Mouse (Mus musculus) MEL (cell line): ENCODE data around the gene Aes. TPM values are rescaled to one million over a fixed set of nuclear protein-coding genes. Genes with fewer than 3 reads are reported as not detected.

Experiments used
- DNase-seq: peaks from one replicate; pipeline ENCODE4 v3.0.0; 2011; ENCODE audit warnings: low read depth, low spot score
- H3K27ac ChIP-seq: 2 replicates; pipeline ENCODE4 v1.5.1; 2012; ENCODE audit warnings: low read depth, mild to moderate bottlenecking, control low read depth, low read length, moderate library complexity; ENCODE audit not compliant: control insufficient read depth
- H3K27me3 ChIP-seq, 2 experiments: fragments of 150-350 bp in 1 of 2; sonication (generic) in 1 of 2; 2 replicates each; pipeline ENCODE4 v1.6.1; 2012; ENCODE audit warnings: low read length in 2 of 2, mild to moderate bottlenecking in 2 of 2, improper control_type of control experiment in 1 of 2, moderate library complexity in 1 of 2; ENCODE audit not compliant: insufficient read depth in 2 of 2, control insufficient read depth in 1 of 2
- H3K36me3 ChIP-seq, 2 experiments: 2 replicates each; pipeline ENCODE4 v1.6.1; 2012 to 2014; ENCODE audit warnings: low read length in 2 of 2, improper control_type of control experiment in 1 of 2, inconsistent platforms in 1 of 2, mild to moderate bottlenecking in 1 of 2; ENCODE audit not compliant: insufficient read depth in 2 of 2, control insufficient read depth in 1 of 2
- H3K4me1 ChIP-seq, 2 experiments: fragments of 150-350 bp in 1 of 2; sonication (generic) in 1 of 2; 2 replicates each; pipeline ENCODE4 v1.6.1; 2012; ENCODE audit warnings: low read length in 2 of 2, improper control_type of control experiment in 1 of 2, mild to moderate bottlenecking in 1 of 2; ENCODE audit not compliant: insufficient read depth in 2 of 2, control insufficient read depth in 1 of 2
- H3K4me3 ChIP-seq, 2 experiments: fragments of 150-350 bp in 1 of 2; sonication (generic) in 1 of 2; 2 replicates each; pipeline ENCODE4 v1.5.1; 2012; ENCODE audit warnings: low read depth in 2 of 2, low read length in 2 of 2, mild to moderate bottlenecking in 2 of 2, moderate library complexity in 2 of 2, control low read depth in 1 of 2, improper control_type of control experiment in 1 of 2; ENCODE audit not compliant: control insufficient read depth in 1 of 2, insufficient read depth in 1 of 2
- H3K79me2 ChIP-seq: 2 replicates; pipeline ENCODE4 v1.6.1; 2012; ENCODE audit warnings: mild to moderate bottlenecking, low read length, moderate library complexity; ENCODE audit not compliant: control insufficient read depth, poor library complexity, insufficient read depth
- H3K9ac ChIP-seq: 2 replicates; pipeline ENCODE4 v1.6.1; 2012; ENCODE audit warnings: low read depth, mild to moderate bottlenecking, control low read depth, low read length, moderate library complexity; ENCODE audit not compliant: control insufficient read depth, poor library complexity, severe bottlenecking
- H3K9me3 ChIP-seq: fragments of 150-350 bp; sonication (generic); replicated peaks from 2 replicates; pipeline ENCODE4 v1.6.1; 2012; ENCODE audit warnings: mild to moderate bottlenecking, low read length, improper control_type of control experiment, moderate library complexity; ENCODE audit not compliant: insufficient read depth
- CTCF ChIP-seq, 3 experiments: IDR thresholded peaks in 2 of 3; conservative IDR thresholded peaks in 1 of 3; 2 replicates each; pipeline ENCODE4 v1.5.1; 2011 to 2012; ENCODE audit warnings: low read length in 3 of 3, low read depth in 2 of 3, mild to moderate bottlenecking in 2 of 3, improper control_type of control experiment in 1 of 3, inconsistent platforms in 1 of 3, mixed read lengths in 1 of 3, moderate library complexity in 1 of 3; ENCODE audit not compliant: control insufficient read depth in 1 of 3, insufficient read depth in 1 of 3, poor library complexity in 1 of 3, severe bottlenecking in 1 of 3
- E2F4 ChIP-seq: IDR thresholded peaks from 2 replicates; pipeline ENCODE4 v1.6.1; 2011; ENCODE audit warnings: low read depth, low read length, improper control_type of control experiment, borderline replicate concordance
- ETS1 ChIP-seq: IDR thresholded peaks from 2 replicates; pipeline ENCODE4 v1.6.1; 2012; ENCODE audit warnings: low read depth, mild to moderate bottlenecking, inconsistent platforms, low read length, improper control_type of control experiment, moderate library complexity
- GABPA ChIP-seq: IDR thresholded peaks from 2 replicates; pipeline ENCODE4 v1.6.1; 2012; ENCODE audit warnings: low read depth, mild to moderate bottlenecking, inconsistent platforms, low read length, improper control_type of control experiment, moderate library complexity
- GATA1 ChIP-seq: IDR thresholded peaks from 2 replicates; pipeline ENCODE4 v1.6.1; 2011; ENCODE audit warnings: low read depth, low read length, improper control_type of control experiment
- HCFC1 ChIP-seq: IDR thresholded peaks from 2 replicates; pipeline ENCODE4 v1.6.1; 2012; ENCODE audit warnings: low read depth, mild to moderate bottlenecking, inconsistent platforms, low read length, improper control_type of control experiment, moderate library complexity
- JUND ChIP-seq: IDR thresholded peaks from 2 replicates; pipeline ENCODE4 v1.6.1; 2011; ENCODE audit warnings: low read depth, mild to moderate bottlenecking, improper control_type of control experiment, low read length
- KAT2A ChIP-seq: conservative IDR thresholded peaks from 2 replicates; pipeline ENCODE4 v1.6.1; 2012; ENCODE audit warnings: low read depth, low read length, improper control_type of control experiment, inconsistent platforms
- MAX ChIP-seq: IDR thresholded peaks from 2 replicates; pipeline ENCODE4 v1.6.1; 2011; ENCODE audit warnings: low read length, improper control_type of control experiment
- MXI1 ChIP-seq: IDR thresholded peaks from 2 replicates; pipeline ENCODE4 v1.6.1; 2011; ENCODE audit warnings: mild to moderate bottlenecking, low read depth, low read length, improper control_type of control experiment
- MYC ChIP-seq: IDR thresholded peaks from 2 replicates; pipeline ENCODE4 v1.6.1; 2011; ENCODE audit warnings: low read depth, mild to moderate bottlenecking, low read length, improper control_type of control experiment, moderate library complexity
- NELFE ChIP-seq: IDR thresholded peaks from 2 replicates; pipeline ENCODE4 v1.6.1; 2011; ENCODE audit warnings: low read depth, low read length, improper control_type of control experiment
- POLR2A ChIP-seq, 2 experiments: IDR thresholded peaks; 2 replicates each; pipeline ENCODE4 v1.6.1; 2011 to 2012; ENCODE audit warnings: low read length in 2 of 2, mild to moderate bottlenecking in 2 of 2, control low read depth in 1 of 2, improper control_type of control experiment in 1 of 2, low read depth in 1 of 2, moderate library complexity in 1 of 2; ENCODE audit not compliant: control insufficient read depth in 1 of 2, insufficient read depth in 1 of 2, poor library complexity in 1 of 2
- POLR2AphosphoS2 ChIP-seq: IDR thresholded peaks from 2 replicates; pipeline ENCODE4 v1.6.1; 2011; ENCODE audit warnings: low read length, improper control_type of control experiment
- POLR2AphosphoS5 ChIP-seq: IDR thresholded peaks from 2 replicates; pipeline ENCODE4 v1.6.1; 2012; ENCODE audit warnings: low read depth, borderline replicate concordance, mild to moderate bottlenecking, inconsistent platforms, low read length, moderate library complexity, mixed read lengths
- RAD21 ChIP-seq: IDR thresholded peaks from 2 replicates; pipeline ENCODE4 v1.6.1; 2011; ENCODE audit warnings: mild to moderate bottlenecking, low read depth, low read length, improper control_type of control experiment
- SIN3A ChIP-seq: IDR thresholded peaks from 2 replicates; pipeline ENCODE4 v1.6.1; 2012; ENCODE audit warnings: low read length, improper control_type of control experiment, inconsistent platforms
- SMC3 ChIP-seq: IDR thresholded peaks from 2 replicates; pipeline ENCODE4 v1.6.1; 2011; ENCODE audit warnings: low read depth, low read length, improper control_type of control experiment
- TBP ChIP-seq: IDR thresholded peaks from 2 replicates; pipeline ENCODE4 v1.8.0; 2011; ENCODE audit warnings: low read depth, low read length, improper control_type of control experiment
- UBTF ChIP-seq: IDR thresholded peaks from 2 replicates; pipeline ENCODE4 v1.6.1; 2012; ENCODE audit warnings: low read depth, mild to moderate bottlenecking, inconsistent platforms, low read length, improper control_type of control experiment, moderate library complexity, borderline replicate concordance; ENCODE audit not compliant: insufficient read depth
- USF1 ChIP-seq: IDR thresholded peaks from 2 replicates; pipeline ENCODE4 v1.6.1; 2014; ENCODE audit warnings: low read depth, mild to moderate bottlenecking, inconsistent platforms, low read length, improper control_type of control experiment, moderate library complexity
- ZC3H11A ChIP-seq: IDR thresholded peaks from 2 replicates; pipeline ENCODE4 v1.6.1; 2012; ENCODE audit warnings: low read depth, mild to moderate bottlenecking, inconsistent platforms, low read length, improper control_type of control experiment
- ZKSCAN1 ChIP-seq: IDR thresholded peaks from 2 replicates; pipeline ENCODE4 v1.6.1; 2012; ENCODE audit warnings: low read depth, mild to moderate bottlenecking, inconsistent platforms, low read length, improper control_type of control experiment, moderate library complexity
- ZMIZ1 ChIP-seq: IDR thresholded peaks from 2 replicates; pipeline ENCODE4 v1.6.1; 2012; ENCODE audit warnings: low read depth, mild to moderate bottlenecking, inconsistent platforms, low read length, improper control_type of control experiment, moderate library complexity
- polyA plus RNA-seq, 2 experiments: library from polyadenylated mRNA; stranded (reverse) in 1 of 2; unstranded in 1 of 2; fragments of >175 nt in 1 of 2; fragments of >200 nt in 1 of 2; gene quantifications; 2 replicates each; pipeline versions ENCODE4 v1.2.1 to v1.2.4; 2012; ENCODE audit warnings: low replicate concordance in 2 of 2, low read depth in 1 of 2; ENCODE audit not compliant: insufficient read length in 2 of 2, insufficient read depth in 1 of 2, missing spikeins in 1 of 2
- total RNA-seq: library from RNA; depleted of rRNA; stranded (reverse); fragments of 300-350 nt; gene quantifications from 2 replicates; pipeline ENCODE4 v1.2.3, GENCODE M21; 2012

Gene Aes
- total and polyA plus RNA-seq, 3 experiments: 197 to 355 TPM; not detected in 1

DNA sequence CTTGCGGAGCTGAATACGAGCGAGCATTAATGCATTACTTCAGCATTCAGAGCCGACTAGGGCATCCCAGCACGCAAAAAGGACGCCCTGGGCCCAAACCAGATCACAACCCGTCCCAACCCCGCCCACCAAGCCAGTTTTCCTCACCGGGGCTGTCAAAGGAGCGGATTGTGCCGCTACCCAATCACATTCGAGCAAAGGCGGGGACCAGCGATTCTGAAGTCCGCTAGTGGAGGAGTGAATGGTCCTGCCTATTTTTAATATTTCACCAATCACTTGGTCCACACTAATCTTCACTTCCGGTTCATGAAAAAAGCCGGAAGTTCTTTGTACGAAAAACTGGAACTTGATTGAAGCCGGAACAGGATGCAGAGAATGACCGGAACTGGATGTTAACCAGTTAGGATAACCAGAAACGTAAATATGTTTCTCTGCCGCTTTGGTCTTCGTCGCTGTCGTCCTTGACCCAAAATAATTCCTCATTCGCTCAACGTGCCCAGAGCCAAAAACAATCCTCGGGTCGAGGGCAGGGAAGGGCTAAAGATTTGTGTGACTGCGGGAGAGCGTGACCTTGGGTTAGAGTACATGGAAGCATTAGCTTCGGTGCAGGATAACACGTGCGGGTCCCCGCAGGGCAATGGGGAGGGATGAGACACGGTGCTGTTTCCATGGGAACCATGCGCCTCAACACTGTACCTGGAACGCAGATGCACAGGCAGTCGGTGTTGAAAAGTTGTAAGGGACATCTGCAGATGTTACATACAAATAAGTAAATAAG, 46.9 kb downstream of the Aes start, which contains the start of gene BC025920 (continued):
- no peak for TF ChIP-seq GABPA
- TF ChIP-seq GATA1: peak; percentile 62
- TF ChIP-seq ZKSCAN1: no peak
- peak; percentile 88 for TF ChIP-seq MYC

DNA sequence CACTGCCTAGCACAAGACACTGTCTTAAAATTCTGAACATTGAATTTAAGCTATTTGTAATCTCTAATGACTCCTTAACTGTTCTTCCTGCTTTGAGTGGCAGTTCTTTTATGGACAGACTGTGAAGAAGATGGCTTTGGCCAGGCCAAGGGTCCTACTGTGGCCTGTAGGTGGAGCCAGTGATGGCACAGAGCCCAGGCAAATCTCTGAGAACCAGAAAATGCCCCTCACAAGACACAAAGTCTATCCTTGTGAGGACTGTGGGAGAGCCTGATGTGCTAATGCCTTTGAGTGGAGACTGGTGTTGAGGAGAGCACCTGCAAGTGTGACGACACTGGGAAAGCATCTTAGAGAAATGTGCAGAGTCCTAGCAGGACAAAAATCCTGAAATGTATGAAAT, 49.0 kb downstream of the Aes start:
- Histone ChIP-seq H3K36me3 (peaks cover 0 to 10% of the 10 kb centered on the region in 2 experiments; a peak in 2 of 4 replicates), H3K4me3 (no peak overlapping the region), H3K27ac (no peak overlapping the region), H3K79me2 (no peaks in the 10 kb centered on the region; the same call in 1 of the 2 replicates), H3K9ac (no peak overlapping the region), H3K9me3 (no peaks in the 10 kb centered on the region), H3K4me1 (peaks cover 7 to 11% of the 10 kb centered on the region in 2 experiments; a peak in 2 of 4 replicates), H3K27me3 (no peaks in the 10 kb centered on the region)
- DNase-seq: no peak
- TF ChIP-seq SMC3: peak; percentile 18; the same call in 1 of the 2 replicates
- no peak; the same call in 1 of the 2 replicates for TF ChIP-seq RAD21
- TF ChIP-seq CTCF (IDR thresholded peaks at IDR 0.05 in 2 of 3, conservative IDR thresholded peaks at IDR 0.05 in 1 of 3; ENCODE audit: control insufficient read depth in 1 of 3, insufficient read depth in 1 of 3, low read depth in 2 of 3, low read length in 3 of 3, poor library complexity in 1 of 3, severe bottlenecking in 1 of 3): peak; percentile 20 to 49 (median 32)

DNA sequence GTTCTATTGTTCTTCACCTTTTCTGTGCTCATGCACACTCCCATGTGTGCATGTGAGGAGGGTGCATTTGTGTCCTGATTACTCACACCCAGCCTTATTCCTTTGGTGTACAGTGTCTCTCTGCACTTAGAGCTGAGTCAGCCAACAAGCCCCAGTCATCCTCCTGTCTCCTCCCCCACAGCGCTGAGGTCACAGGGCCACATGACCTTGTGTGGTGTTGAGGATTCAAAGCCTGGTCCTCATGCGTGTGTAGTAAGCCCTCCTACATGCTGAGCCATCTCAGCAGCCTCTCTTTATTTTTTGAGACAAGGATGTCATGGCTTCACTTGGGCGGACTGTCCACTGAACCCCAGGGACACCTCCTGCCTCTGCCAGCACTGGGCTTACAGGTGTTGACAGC, 53.5 kb downstream of the Aes start:
- H3K4me3 ChIP-seq: no peak overlapping the region
- TF ChIP-seq POLR2A (IDR thresholded peaks at IDR 0.05; ENCODE audit: control insufficient read depth in 1 of 2, insufficient read depth in 1 of 2, low read depth in 1 of 2, low read length in 2 of 2, poor library complexity in 1 of 2): no peak
- TF ChIP-seq USF1: no peak
- no peak for TF ChIP-seq KAT2A
- no peak for TF ChIP-seq ZC3H11A
- no peak for TF ChIP-seq ZMIZ1
- DNase-seq: no peak
- no peaks in the 10 kb centered on the region; a peak in 1 of 4 replicates for H3K27me3 ChIP-seq
- no peaks in the 10 kb centered on the region for H3K79me2 ChIP-seq
- H3K27ac ChIP-seq: no peak overlapping the region
- no peak overlapping the region for H3K9ac ChIP-seq
- no peaks in the 10 kb centered on the region for H3K4me1 ChIP-seq
- no peaks in the 10 kb centered on the region for H3K9me3 ChIP-seq
- no peaks in the 10 kb centered on the region for H3K36me3 ChIP-seq

DNA sequence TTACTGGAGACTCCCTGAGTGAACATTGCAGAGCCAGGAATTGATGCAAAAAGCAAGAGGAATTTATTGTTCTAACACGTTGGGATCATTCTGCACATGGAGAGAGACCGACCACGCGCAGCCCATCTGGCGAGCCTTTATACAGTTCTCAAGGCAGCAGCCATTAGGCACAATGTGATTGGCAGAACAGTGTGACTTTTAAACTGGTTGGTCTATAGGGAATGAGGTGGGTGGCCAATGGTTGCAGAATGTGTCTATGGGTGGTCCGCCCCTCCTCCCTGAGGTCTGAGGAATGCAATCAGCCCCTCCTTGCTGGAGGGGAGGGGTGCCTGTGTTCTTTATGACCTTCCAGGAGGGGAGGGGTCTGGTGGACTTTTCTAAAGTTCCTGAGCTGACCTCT, 56.2 kb downstream of the Aes start:
- no peak overlapping the region for H3K9ac ChIP-seq
- no peak for DNase-seq
- TF ChIP-seq HCFC1 (no peak), JUND (no peak), TBP (no peak), GABPA (no peak), E2F4 (no peak), MAX (no peak), POLR2AphosphoS5 (no peak), ZC3H11A (no peak), POLR2AphosphoS2 (no peak), KAT2A (no peak), USF1 (no peak), UBTF (no peak), ETS1 (no peak), MXI1 (no peak), SIN3A (no peak), NELFE (no peak)

More for the DNA sequence above, 56.2 kb downstream of the Aes start:
- no peaks in the 10 kb centered on the region for H3K36me3 ChIP-seq
- no peaks in the 10 kb centered on the region for H3K4me1 ChIP-seq
- H3K27ac ChIP-seq: no peak overlapping the region
- no peaks in the 10 kb centered on the region; a peak in 1 of 4 replicates for H3K27me3 ChIP-seq
- H3K9me3 ChIP-seq: no peaks in the 10 kb centered on the region
- H3K79me2 ChIP-seq: no peaks in the 10 kb centered on the region
- H3K4me3 ChIP-seq: no peak overlapping the region
